Mouse (Mus musculus): Measurements from ENCODE around the gene Ppp1r16b.

Gene Ppp1r16b

GRCm38 (mm10) chr2:158771066-158771763 lies 106.0 kb downstream of the Ppp1r16b start:
- no peak for DNase-seq

- DNase-seq = no peak
These were observed 107.6 kb downstream of the Ppp1r16b start for GRCm38 (mm10) chr2:158772808-158773207.

GRCm38 (mm10) chr2:158774886-158775285 lies 109.7 kb downstream of the Ppp1r16b start:
- no peak for DNase-seq

GRCm38 (mm10) chr2:158776716-158777115 lies 111.5 kb downstream of the Ppp1r16b start:
- DNase-seq = no peak

GRCm38 (mm10) chr2:158777490-158777889 lies 112.3 kb downstream of the Ppp1r16b start:
- DNase-seq = no peak

- DNase-seq = peak in 1 of 2 experiments; percentile 51
These were observed 113.2 kb downstream of the Ppp1r16b start for GRCm38 (mm10) chr2:158778349-158778748.

GRCm38 (mm10) chr2:158781126-158781525 lies 115.9 kb downstream of the Ppp1r16b start:
- no peak for DNase-seq

- DNase-seq = peak; percentile 30 to 55
These were observed 122.0 kb downstream of the Ppp1r16b start for GRCm38 (mm10) chr2:158786927-158787795.

GRCm38 (mm10) chr2:158794494-158795004 lies 129.4 kb downstream of the Ppp1r16b start, which contains the start of gene Dhx35:
Gene Dhx35, plus strand, starts transcription at chr2:158794807.
- peak; percentile 93 to 96 for DNase-seq

- DNase-seq = no peak
These were observed 129.8 kb downstream of the Ppp1r16b start for GRCm38 (mm10) chr2:158795043-158795442.

- no peak for DNase-seq
These were observed 130.7 kb downstream of the Ppp1r16b start for GRCm38 (mm10) chr2:158795875-158796274.

GRCm38 (mm10) chr2:158799328-158799727 lies 134.1 kb downstream of the Ppp1r16b start:
- DNase-seq = no peak

GRCm38 (mm10) chr2:158800788-158801187 lies 135.6 kb downstream of the Ppp1r16b start:
- no peak for DNase-seq

GRCm38 (mm10) chr2:158803575-158803974 lies 138.4 kb downstream of the Ppp1r16b start:
- no peak for DNase-seq

GRCm38 (mm10) chr2:158815686-158816085 lies 150.5 kb downstream of the Ppp1r16b start:
- DNase-seq = no peak
